8 mouse cellular contexts compared by ENCODE assay signal in the genomic region with DNA sequence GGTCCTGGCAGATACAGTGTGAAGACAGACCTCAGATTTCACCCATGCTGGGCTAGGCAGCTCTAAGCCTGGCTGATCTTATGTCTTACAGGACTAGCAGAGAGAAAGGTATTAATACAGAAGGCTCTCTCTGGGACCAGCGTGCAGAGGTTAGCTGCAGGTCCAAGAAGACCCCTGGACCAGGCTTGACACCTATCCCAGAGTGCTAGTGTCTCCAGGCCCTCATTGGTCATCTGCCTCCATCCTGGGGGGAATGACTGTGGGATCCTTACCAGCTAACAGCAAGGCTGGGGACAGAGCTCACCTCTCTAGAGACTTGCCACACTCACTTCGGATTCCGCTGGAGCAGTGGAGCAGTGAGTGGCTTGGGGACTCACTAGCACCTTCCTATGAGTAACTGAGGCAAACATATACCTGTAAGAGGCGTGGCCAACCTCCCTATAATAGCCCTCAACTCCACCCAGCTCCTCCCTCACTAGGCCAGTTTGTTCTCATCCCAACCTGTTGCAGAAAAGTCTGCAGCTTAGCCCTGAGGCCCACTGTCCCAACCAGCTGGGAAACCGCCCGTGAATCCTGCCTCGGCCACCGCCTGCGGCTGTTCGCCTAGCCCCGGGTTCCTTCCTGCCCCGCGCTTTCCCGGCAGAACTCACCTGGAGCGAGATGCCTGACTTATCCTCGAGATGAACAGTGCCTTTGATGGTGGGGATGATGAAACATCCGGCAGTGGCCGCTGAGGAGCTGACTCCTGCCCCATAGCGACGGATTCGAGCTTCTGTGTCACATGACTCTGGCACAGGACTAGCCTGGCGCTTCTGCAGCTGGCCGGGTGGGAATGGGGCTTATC. TPM values are rescaled to one million over a fixed set of nuclear protein-coding genes. Genes with fewer than 3 reads are reported as not detected.
A peak's percentile ranks its signal among the peaks of the same experiment; 100 is the strongest.
DNase-seq lines count a peak whose midpoint lies in the region; ATAC-seq and TF ChIP-seq lines count a peak whose summit lies in the region.

A gene (minus strand): TSS at position 725 of the 844 bp plus-strand sequence.

- no peak for DNase-seq in layer of hippocampus, adult 2 months (ENCODE audit: low spot score in 2 of 2)
- no peak for DNase-seq in layer of hippocampus, postnatal 36 days
- peak; percentile 21 for DNase-seq in liver, adult 2 months (ENCODE audit: extremely low read depth, low read depth, low spot score)
- DNase-seq in thymus, postnatal 25 days, result no peak
- no peak for DNase-seq in c-Kit-positive CD71-positive TER-119-positive erythroid progenitor cells, embryonic 14.5 days (ENCODE audit: low spot score)

- H3K4me1 ChIP-seq in embryonic facial prominence, embryonic 15.5 days, result peaks cover 8% of the 10 kb centered on the region; the same call in 1 of the 2 replicates
- H3K4me1 ChIP-seq in liver, adult 2 months (ENCODE audit: control insufficient read depth, insufficient read depth, low read length), result no peaks in the 10 kb centered on the region
- H3K4me1 ChIP-seq in neural tube, embryonic 12.5 days, result no peaks in the 10 kb centered on the region

- H3K27ac ChIP-seq in layer of hippocampus, adult 2 months, result no peak within 1 kb of the TSS
- H3K27ac ChIP-seq in embryonic facial prominence, embryonic 15.5 days (replicated peaks), result no peak within 1 kb of the TSS
- no peak within 1 kb of the TSS for H3K27ac ChIP-seq in liver, adult 2 months (replicated peaks; ENCODE audit: insufficient read depth, low read depth, low read length)
- no peak within 1 kb of the TSS for H3K27ac ChIP-seq in neural tube, embryonic 12.5 days

- TF ChIP-seq CTCF in layer of hippocampus, adult 2 months (conservative IDR thresholded peaks at IDR 0.05), result peak; percentile 34
- TF ChIP-seq CTCF in liver, adult 2 months (IDR thresholded peaks at IDR 0.05; ENCODE audit: low read depth, low read length), result no peak

- peak; percentile 60 for ATAC-seq in embryonic facial prominence, embryonic 15.5 days (ENCODE audit: insufficient number of reproducible peaks, low FRiP score, low TSS enrichment, low read depth)
- peak; percentile 55 to 64 for ATAC-seq in hematopoietic stem cell, adult 5-6 weeks (replicated peaks in 1 of 2; ENCODE audit: insufficient read depth in 1 of 2, low FRiP score in 2 of 2, low TSS enrichment in 1 of 2, low read depth in 1 of 2, poor library complexity in 2 of 2, severe bottlenecking in 2 of 2)
- ATAC-seq in neural tube, embryonic 12.5 days (ENCODE audit: low FRiP score, low read depth), result peak; percentile 65

- H3K9me3 ChIP-seq in embryonic facial prominence, embryonic 15.5 days (replicated peaks), result no peaks in the 10 kb centered on the region
- H3K9me3 ChIP-seq in neural tube, embryonic 12.5 days, result no peaks in the 10 kb centered on the region

- no peak within 1 kb of the TSS for H3K9ac ChIP-seq in embryonic facial prominence, embryonic 15.5 days
- no peak within 1 kb of the TSS for H3K9ac ChIP-seq in liver, adult 2 months (ENCODE audit: low read depth, low read length)
- H3K9ac ChIP-seq in neural tube, embryonic 12.5 days, result 0 out of 2 replicates have a peak within 1 kb of the TSS, but pooled peaks have one; percentile 26

- no peaks in the 10 kb centered on the region for H3K27me3 ChIP-seq in embryonic facial prominence, embryonic 15.5 days
- H3K27me3 ChIP-seq in liver, adult 2 months (ENCODE audit: control insufficient read depth, insufficient read depth, low read length), result no peaks in the 10 kb centered on the region
- H3K27me3 ChIP-seq in neural tube, embryonic 12.5 days (replicated peaks), result no peaks in the 10 kb centered on the region

- peak within 1 kb of the TSS; percentile 46 for H3K4me2 ChIP-seq in embryonic facial prominence, embryonic 15.5 days (replicated peaks)
- H3K4me2 ChIP-seq in neural tube, embryonic 12.5 days (replicated peaks), result peak within 1 kb of the TSS; percentile 55

- H3K4me3 ChIP-seq in layer of hippocampus, adult 2 months, result peak within 1 kb of the TSS; percentile 38
- peak within 1 kb of the TSS; percentile 21 for H3K4me3 ChIP-seq in embryonic facial prominence, embryonic 15.5 days (replicated peaks)
- no peak within 1 kb of the TSS for H3K4me3 ChIP-seq in liver, adult 2 months (ENCODE audit: insufficient read depth, low read depth, low read length)
- H3K4me3 ChIP-seq in neural tube, embryonic 12.5 days, result no peak within 1 kb of the TSS

- H3K79me2 ChIP-seq in liver, adult 2 months (ENCODE audit: control insufficient read depth, insufficient read depth, low read length), result no peaks in the 10 kb centered on the region

- TF ChIP-seq POLR2A in liver, adult 2 months (IDR thresholded peaks at IDR 0.05; ENCODE audit: extremely low read depth, insufficient read depth, low read length), result no peak

- WGBS in embryonic facial prominence, embryonic 15.5 days, result 12% methylated on average over 23 of the region's 23 CpGs
- 14% methylated on average over 23 of the region's 23 CpGs for WGBS in liver, adult 2 months
- 16% methylated on average over 23 of the region's 23 CpGs for WGBS in neural tube, embryonic 12.5 days

- no peaks in the 10 kb centered on the region for H3K36me3 ChIP-seq in embryonic facial prominence, embryonic 15.5 days
- H3K36me3 ChIP-seq in liver, adult 2 months (ENCODE audit: control insufficient read depth, insufficient read depth, low read length), result no peaks in the 10 kb centered on the region
- H3K36me3 ChIP-seq in neural tube, embryonic 12.5 days, result no peaks in the 10 kb centered on the region

RNA-seq across cellular contexts. Expression of the gene that starts here (rescaled TPM):
- total RNA-seq in layer of hippocampus, adult 2 months (2021), result under 1 TPM in 1 of 2 experiments, not detected in 1; 0.41 TPM
- total RNA-seq in layer of hippocampus, postnatal 36 days (2021), result not detected
- polyA plus RNA-seq in embryonic facial prominence, embryonic 15.5 days (2015; fragmentation: Nextera tagmentation; extraction: Ambion mirVana), result 0.53 and 0.72 TPM in 2 replicates
- total RNA-seq in hematopoietic stem cell, adult 5-6 weeks (2017), result not detected in 2 replicates
- 0.07 TPM in 1 of 2 replicates, not detected in the other for total RNA-seq in liver, adult 2 months (2014; rRNA removed)
- 0.07 and 0.10 TPM in 2 replicates for polyA plus RNA-seq in liver, adult 2 months (2012; rRNA removed)
- polyA plus RNA-seq in neural tube, embryonic 12.5 days (2016; fragmentation: Nextera tagmentation; extraction: Ambion mirVana), result 0.10 and 0.17 TPM in 2 replicates

Comparison
In these comparisons a context has a peak if more than half of its experiments do, and no peak if none do; other contexts are left out.
1. Peak in ATAC-seq, H3K4me3 ChIP-seq and H3K4me2 ChIP-seq in embryonic facial prominence, embryonic 15.5 days; RNA of the gene not detected or under 1 TPM.
2. Peak in ATAC-seq in hematopoietic stem cell, adult 5-6 weeks; RNA of the gene not detected or under 1 TPM.
3. Peak in DNase-seq in liver, adult 2 months; RNA of the gene not detected or under 1 TPM.
4. Peak in ATAC-seq, H3K9ac ChIP-seq and H3K4me2 ChIP-seq in neural tube, embryonic 12.5 days; RNA of the gene not detected or under 1 TPM.